Mouse (Mus musculus) ES-Bruce4 (cell line): Measurements from ENCODE around the gene Asb8. TPM values are rescaled to one million over a fixed set of nuclear protein-coding genes. Genes with fewer than 3 reads are reported as not detected.

Source experiments
- H3K27ac ChIP-seq: 2 replicates; pipeline ENCODE4 v1.5.1; 2012; ENCODE audit warnings: low read length, inconsistent platforms; ENCODE audit not compliant: insufficient read depth
- H3K27me3 ChIP-seq: 2 replicates; pipeline ENCODE4 v1.6.1; 2012; ENCODE audit warnings: mild to moderate bottlenecking, low read length, inconsistent platforms; ENCODE audit not compliant: control insufficient read depth, poor library complexity, insufficient read depth, severe bottlenecking
- H3K36me3 ChIP-seq: 2 replicates; pipeline ENCODE4 v1.6.1; 2012; ENCODE audit warnings: inconsistent platforms, mild to moderate bottlenecking, low read length, moderate library complexity; ENCODE audit not compliant: control insufficient read depth, poor library complexity, insufficient read depth, severe bottlenecking
- H3K4me1 ChIP-seq: one replicate; pipeline ENCODE4 v1.8.1; 2011; ENCODE audit warnings: low read length; ENCODE audit not compliant: control insufficient read depth, insufficient read depth
- H3K4me3 ChIP-seq: 2 replicates; pipeline ENCODE4 v1.5.1; 2011; ENCODE audit warnings: low read depth, mild to moderate bottlenecking, low read length
- H3K9ac ChIP-seq: 2 replicates; pipeline ENCODE4 v1.6.1; 2012; ENCODE audit warnings: low read depth, mild to moderate bottlenecking, inconsistent platforms; ENCODE audit not compliant: poor library complexity, severe bottlenecking
- H3K9me3 ChIP-seq: replicated peaks from 2 replicates; pipeline ENCODE4 v1.6.1; 2012; ENCODE audit warnings: mild to moderate bottlenecking, low read length, inconsistent platforms; ENCODE audit not compliant: control insufficient read depth, poor library complexity, insufficient read depth, severe bottlenecking
- CTCF ChIP-seq: IDR thresholded peaks from one replicate; pipeline ENCODE4 v1.8.1; 2011; ENCODE audit warnings: low read depth, low read length
- EP300 ChIP-seq: IDR thresholded peaks from 2 replicates; pipeline ENCODE4 v1.6.1; 2011; ENCODE audit warnings: low read depth, low read length; ENCODE audit not compliant: insufficient read depth
- POLR2A ChIP-seq: IDR thresholded peaks from one replicate; pipeline ENCODE4 v1.8.1; 2011; ENCODE audit warnings: low read length; ENCODE audit not compliant: insufficient read depth
- polyA plus RNA-seq: library from polyadenylated mRNA; stranded (reverse); fragments of >200 nt; gene quantifications from 2 replicates; pipeline ENCODE4 v1.2.4, GENCODE M21; 2011; ENCODE audit warnings: low read depth; ENCODE audit not compliant: missing spikeins, insufficient read depth, insufficient read length

The Asb8 gene
- polyA plus RNA-seq, 1 experiment: 34.7 TPM

GRCm38 (mm10) chr15:98111791-98112190 lies 53.6 kb downstream of the Asb8 start:
- H3K27me3 ChIP-seq: no peaks in the 10 kb centered on the region
- no peak overlapping the region for H3K27ac ChIP-seq
- H3K4me1 ChIP-seq: peaks cover 4% of the 10 kb centered on the region
- no peaks in the 10 kb centered on the region for H3K36me3 ChIP-seq
- no peak overlapping the region for H3K9ac ChIP-seq
- H3K4me3 ChIP-seq: no peak overlapping the region
- no peaks in the 10 kb centered on the region for H3K9me3 ChIP-seq
- TF ChIP-seq POLR2A: no peak
- TF ChIP-seq EP300: no peak
- TF ChIP-seq CTCF: no peak

GRCm38 (mm10) chr15:98108297-98109152 lies 56.9 kb downstream of the Asb8 start:
- H3K36me3 ChIP-seq: no peaks in the 10 kb centered on the region
- 0 out of 2 replicates have a peak, but pooled peaks have one; percentile 47 for TF ChIP-seq EP300
- TF ChIP-seq POLR2A: peak; percentile 89
- no peak for TF ChIP-seq CTCF
- peak overlapping the region; percentile 87 for H3K4me3 ChIP-seq
- H3K27ac ChIP-seq: 0 out of 2 replicates have a peak overlapping the region, but pooled peaks have one; percentile 12
- no peaks in the 10 kb centered on the region for H3K9me3 ChIP-seq
- peaks cover 2% of the 10 kb centered on the region for H3K4me1 ChIP-seq
- peak overlapping the region; percentile 27 for H3K9ac ChIP-seq
- no peaks in the 10 kb centered on the region for H3K27me3 ChIP-seq

GRCm38 (mm10) chr15:98107703-98108296 lies 57.6 kb downstream of the Asb8 start:
- Histone ChIP-seq H3K36me3 (no peaks in the 10 kb centered on the region), H3K9me3 (no peaks in the 10 kb centered on the region), H3K4me1 (peaks cover 2% of the 10 kb centered on the region), H3K4me3 (peak overlapping the region; percentile 87), H3K9ac (no peak overlapping the region; the same call in 1 of the 2 replicates), H3K27me3 (no peaks in the 10 kb centered on the region), H3K27ac (no peak overlapping the region)
- no peak for TF ChIP-seq POLR2A

GRCm38 (mm10) chr15:98107230-98107629 lies 58.2 kb downstream of the Asb8 start:
- peaks cover 2% of the 10 kb centered on the region for H3K4me1 ChIP-seq
- no peak overlapping the region for H3K4me3 ChIP-seq
- no peaks in the 10 kb centered on the region for H3K9me3 ChIP-seq
- H3K27ac ChIP-seq: no peak overlapping the region
- H3K9ac ChIP-seq: no peak overlapping the region
- TF ChIP-seq CTCF (no peak), EP300 (no peak), POLR2A (no peak)
- H3K36me3 ChIP-seq: no peaks in the 10 kb centered on the region
- H3K27me3 ChIP-seq: no peaks in the 10 kb centered on the region

GRCm38 (mm10) chr15:98106506-98106905 lies 58.9 kb downstream of the Asb8 start:
- H3K9ac ChIP-seq: no peak overlapping the region
- TF ChIP-seq EP300 (no peak), CTCF (no peak), POLR2A (no peak)
- H3K36me3 ChIP-seq: no peaks in the 10 kb centered on the region
- H3K27ac ChIP-seq: no peak overlapping the region
- peaks cover 2% of the 10 kb centered on the region for H3K4me1 ChIP-seq
- no peak overlapping the region for H3K4me3 ChIP-seq
- no peaks in the 10 kb centered on the region for H3K27me3 ChIP-seq
- H3K9me3 ChIP-seq: no peaks in the 10 kb centered on the region

GRCm38 (mm10) chr15:98102401-98102800 lies 63.0 kb downstream of the Asb8 start:
- Histone ChIP-seq H3K4me3 (no peak overlapping the region), H3K4me1 (no peaks in the 10 kb centered on the region), H3K9ac (no peak overlapping the region), H3K27ac (no peak overlapping the region), H3K9me3 (no peaks in the 10 kb centered on the region), H3K36me3 (no peaks in the 10 kb centered on the region), H3K27me3 (no peaks in the 10 kb centered on the region)
- TF ChIP-seq CTCF (no peak), EP300 (no peak), POLR2A (no peak)
